Mouse (Mus musculus) kidney, adult 2 months (tissue): ENCODE measurements around the gene Gm7358.
"Not testable (repeated sequence)": the region's sequence is repeated elsewhere in the genome, so short reads cannot be mapped to it uniquely, and the experiment has no call there.

Experiments
- CTCF ChIP-seq: fragments of 200-500 bp; conservative IDR thresholded peaks from 2 replicates; pipeline ENCODE4 v1.5.1; 2011; ENCODE audit warnings: low read depth, mild to moderate bottlenecking, control low read depth, low read length, moderate library complexity, mixed read lengths; ENCODE audit not compliant: insufficient read depth, insufficient read length
- POLR2A ChIP-seq: fragments of 200-500 bp; IDR thresholded peaks from one replicate; pipeline ENCODE4 v1.6.1; 2011; ENCODE audit warnings: low read depth, low read length, control low read depth

DNA sequence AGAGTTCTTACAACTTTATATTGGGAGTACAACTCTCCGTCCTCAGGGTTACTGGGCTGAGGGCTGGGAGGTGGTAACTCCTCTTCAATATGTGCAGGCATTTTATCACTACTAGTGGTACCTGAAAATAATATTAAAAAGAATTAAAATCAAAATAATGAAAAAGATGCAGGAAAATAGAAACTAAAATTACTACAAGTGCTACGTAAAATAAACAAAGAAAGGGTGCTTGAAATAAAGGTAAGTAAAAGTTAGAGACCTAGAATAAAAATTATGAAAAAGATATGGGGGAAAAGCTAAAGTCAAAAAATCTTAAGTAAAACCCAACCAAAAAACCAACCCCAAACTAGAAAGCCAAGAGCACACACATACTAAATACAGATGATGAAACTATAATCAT is at the start of gene Gm7358:
- TF ChIP-seq CTCF, POLR2A: not testable (repeated sequence)
